Mouse (Mus musculus): ENCODE data around the gene Ajap1.

The Ajap1 gene

DNA sequence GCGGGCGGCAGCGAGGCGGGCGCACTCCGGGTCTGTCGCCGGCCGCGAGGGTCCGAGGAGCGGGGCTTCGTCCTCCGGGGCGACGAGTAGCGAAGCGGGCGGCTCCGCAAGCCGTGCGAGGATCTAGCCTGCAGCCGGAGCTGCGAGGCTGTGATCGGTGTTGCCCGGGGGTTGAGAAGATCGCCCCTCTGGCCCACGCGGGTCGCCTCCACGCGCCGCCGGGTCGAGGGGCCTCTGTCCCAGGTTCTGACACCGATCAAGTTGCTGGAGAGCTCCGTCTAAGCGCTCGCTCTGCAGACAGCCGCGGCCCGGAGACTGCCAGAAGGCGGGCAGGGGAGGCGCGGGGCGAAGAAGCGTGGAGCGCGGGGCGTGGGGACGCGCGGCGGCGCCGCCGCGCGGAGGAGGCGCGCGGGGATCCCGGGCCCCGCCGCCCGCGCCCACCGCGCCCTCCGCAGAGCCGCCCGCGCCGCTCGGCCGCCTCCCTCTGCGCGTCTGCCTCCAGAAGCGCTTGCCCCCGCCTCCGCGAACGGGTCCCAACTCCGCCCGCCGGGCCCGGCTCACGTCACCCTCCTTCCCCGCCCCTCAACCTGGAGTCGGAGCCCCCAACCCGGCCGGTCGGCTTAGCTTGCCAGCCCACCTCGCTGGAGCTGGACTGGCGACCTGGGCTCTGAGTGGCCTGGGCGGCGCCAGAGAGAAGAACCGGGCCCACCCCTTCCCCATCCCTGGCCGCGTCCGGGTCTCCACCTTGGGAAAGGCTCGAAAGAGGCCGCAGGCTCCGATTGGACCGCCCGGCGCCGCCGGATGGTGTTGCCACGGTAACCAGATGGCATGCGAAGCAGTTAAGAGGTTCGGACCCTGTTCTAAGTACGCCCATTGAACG lies at the start of gene Ajap1:
Gene Ajap1 (minus strand): TSS at position 353 of the 880 bp plus-strand sequence.
- in situ Hi-C loops (cut with MboI; ENCODE audit: low pct_unique_long_range_greater_than_20kb in 1 of 2, low sequenced_read_pairs in 2 of 2, unreplicated experiment in 1 of 2), result no loop called here

DNA sequence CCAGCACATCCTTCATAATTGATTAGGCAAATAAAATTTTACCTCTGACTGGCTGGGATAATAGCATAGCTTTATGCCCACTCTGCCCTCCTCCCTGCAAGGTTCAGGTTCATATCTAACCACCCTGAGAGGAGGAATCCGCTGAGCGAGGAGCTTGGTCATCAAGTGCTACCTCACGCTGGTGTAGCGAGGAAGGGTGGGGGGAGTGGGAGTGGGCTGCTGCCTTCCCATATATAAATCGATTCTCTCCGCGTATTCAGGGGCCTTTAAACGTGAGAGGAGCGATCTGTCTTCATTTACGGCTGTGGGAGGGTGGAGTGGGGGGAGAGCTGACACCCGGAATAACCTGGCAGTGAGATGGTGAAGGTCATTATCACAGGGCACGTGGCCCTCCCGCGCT lies 47.9 kb upstream of the Ajap1 start:
- in situ Hi-C loops (cut with MboI; ENCODE audit: low pct_unique_long_range_greater_than_20kb in 1 of 2, low sequenced_read_pairs in 2 of 2, unreplicated experiment in 1 of 2), result no loop called here

GRCm38 (mm10) chr4:153521601-153522000 lies 39.0 kb upstream of the Ajap1 start:
- in situ Hi-C loops (cut with MboI; ENCODE audit: low pct_unique_long_range_greater_than_20kb in 1 of 2, low sequenced_read_pairs in 2 of 2, unreplicated experiment in 1 of 2), result no loop called here

- in situ Hi-C loops (cut with MboI; ENCODE audit: low pct_unique_long_range_greater_than_20kb in 1 of 2, low sequenced_read_pairs in 2 of 2, unreplicated experiment in 1 of 2), result no loop called here
Observed at GRCm38 (mm10) chr4:153519888-153520287, 37.3 kb upstream of the Ajap1 start.

DNA sequence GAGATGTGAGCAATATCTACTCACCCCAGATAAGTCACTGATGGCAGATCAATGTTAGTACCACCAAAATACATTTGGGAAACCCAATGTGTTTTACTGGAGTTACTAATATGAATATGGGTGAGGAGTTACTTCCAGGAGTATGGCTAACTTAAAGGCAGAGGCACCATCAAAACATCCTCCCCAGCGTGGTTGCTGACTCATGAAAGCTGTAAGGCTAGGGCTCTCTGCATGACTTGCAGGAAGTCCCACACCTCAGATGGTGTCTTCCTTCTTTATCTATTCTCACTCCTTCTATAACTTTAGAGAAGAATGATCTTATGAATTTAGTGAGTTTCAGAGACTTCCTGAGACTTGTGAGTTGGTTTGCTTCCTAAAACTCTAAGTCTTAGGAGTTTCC lies 36.7 kb upstream of the Ajap1 start:
- in situ Hi-C loops (cut with MboI; ENCODE audit: low pct_unique_long_range_greater_than_20kb in 1 of 2, low sequenced_read_pairs in 2 of 2, unreplicated experiment in 1 of 2), result no loop called here

- in situ Hi-C loops (cut with MboI; ENCODE audit: low pct_unique_long_range_greater_than_20kb in 1 of 2, low sequenced_read_pairs in 2 of 2, unreplicated experiment in 1 of 2), result no loop called here
Observed at GRCm38 (mm10) chr4:153515786-153516185, 33.2 kb upstream of the Ajap1 start.

DNA sequence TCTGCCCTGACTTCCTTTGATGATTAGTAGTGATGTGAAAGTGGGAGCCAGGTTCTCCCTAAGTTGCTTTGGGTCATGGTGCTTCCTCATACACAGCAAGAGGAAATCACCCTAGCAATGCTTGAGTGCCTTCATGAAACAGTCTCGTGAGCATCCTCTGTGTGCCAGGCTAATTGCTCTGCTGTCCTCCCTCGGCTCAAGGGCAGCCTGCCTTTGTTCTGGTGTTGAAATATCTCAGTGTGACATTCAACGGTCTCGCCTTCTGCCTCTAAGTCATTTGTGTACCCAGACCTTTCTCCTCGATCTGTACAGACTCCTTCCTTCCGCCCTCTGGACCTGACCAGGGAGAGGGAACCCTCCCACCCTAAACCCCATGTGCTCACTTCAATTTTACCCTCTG lies 31.5 kb upstream of the Ajap1 start:
- in situ Hi-C loops (cut with MboI; ENCODE audit: low pct_unique_long_range_greater_than_20kb in 1 of 2, low sequenced_read_pairs in 2 of 2, unreplicated experiment in 1 of 2), result no loop called here

DNA sequence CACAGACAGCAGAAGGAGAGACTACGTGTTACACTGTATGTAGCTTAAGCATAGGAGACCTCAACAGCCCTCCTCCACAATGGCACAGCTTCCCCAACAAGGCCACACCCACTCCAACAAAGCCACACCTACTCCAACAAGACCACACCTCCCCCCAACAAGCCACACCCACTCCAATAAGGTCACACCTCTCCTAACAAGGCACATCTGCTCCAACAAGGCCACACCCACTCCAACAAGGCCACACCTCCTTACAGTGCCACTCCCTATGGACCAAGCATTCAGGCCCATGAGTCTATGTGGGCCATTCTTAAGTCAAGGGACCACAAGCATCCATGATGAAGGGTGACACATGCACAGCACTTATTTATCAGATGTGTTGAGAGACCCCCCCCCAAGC lies 28.9 kb upstream of the Ajap1 start:
- in situ Hi-C loops (cut with MboI; ENCODE audit: low pct_unique_long_range_greater_than_20kb in 1 of 2, low sequenced_read_pairs in 2 of 2, unreplicated experiment in 1 of 2), result no loop called here

DNA sequence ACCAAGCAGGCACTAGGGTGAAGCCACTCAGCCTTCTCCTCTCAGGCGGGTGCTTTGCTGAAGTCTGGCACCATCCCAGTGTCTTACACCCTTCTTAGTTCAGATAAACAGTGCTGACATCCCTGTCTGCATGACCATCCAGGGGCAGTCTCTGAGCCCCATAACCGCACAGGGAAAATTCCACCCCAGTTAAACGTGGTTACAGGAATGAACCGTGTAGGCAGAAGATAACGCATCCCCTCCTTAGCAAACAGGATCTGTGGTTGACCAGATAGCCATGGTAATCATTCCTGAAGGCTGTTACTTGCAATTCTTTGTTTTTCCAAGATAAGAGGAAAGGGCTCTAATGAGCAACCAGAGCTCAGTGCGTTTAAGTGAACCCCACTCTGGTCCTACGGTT lies 19.3 kb upstream of the Ajap1 start:
- in situ Hi-C loops (cut with MboI; ENCODE audit: low pct_unique_long_range_greater_than_20kb in 1 of 2, low sequenced_read_pairs in 2 of 2, unreplicated experiment in 1 of 2), result no loop called here

- in situ Hi-C loops (cut with MboI; ENCODE audit: low pct_unique_long_range_greater_than_20kb in 1 of 2, low sequenced_read_pairs in 2 of 2, unreplicated experiment in 1 of 2), result no loop called here
Observed at GRCm38 (mm10) chr4:153492444-153492843, 9.8 kb upstream of the Ajap1 start.

- in situ Hi-C loops (cut with MboI; ENCODE audit: low pct_unique_long_range_greater_than_20kb in 1 of 2, low sequenced_read_pairs in 2 of 2, unreplicated experiment in 1 of 2), result no loop called here
Observed at GRCm38 (mm10) chr4:153489116-153489515, 6.5 kb upstream of the Ajap1 start.

- in situ Hi-C loops (cut with MboI; ENCODE audit: low pct_unique_long_range_greater_than_20kb in 1 of 2, low sequenced_read_pairs in 2 of 2, unreplicated experiment in 1 of 2), result no loop called here
Observed at GRCm38 (mm10) chr4:153485913-153486312, 3.3 kb upstream of the Ajap1 start.

DNA sequence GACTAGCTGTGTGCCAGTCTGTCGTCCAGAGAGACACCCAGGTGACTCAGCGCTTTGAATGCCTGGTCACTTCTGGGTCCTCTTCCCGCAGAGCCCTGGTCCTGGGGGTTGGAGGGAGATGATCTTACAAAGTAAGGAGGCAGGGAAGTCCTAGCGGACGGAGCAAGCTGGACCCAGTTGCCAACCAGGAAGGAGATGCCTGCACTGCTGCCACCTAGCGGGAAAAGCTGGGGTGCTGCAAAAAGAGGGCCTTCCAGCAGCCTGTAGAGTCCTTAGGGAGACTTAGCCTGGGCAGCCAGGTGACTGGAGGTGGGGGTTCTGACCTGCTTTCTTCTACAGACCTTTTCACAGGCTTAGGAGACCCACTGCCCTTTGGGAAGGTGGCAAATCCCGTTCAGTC lies 1.8 kb upstream of the Ajap1 start:
- in situ Hi-C loops (cut with MboI; ENCODE audit: low pct_unique_long_range_greater_than_20kb in 1 of 2, low sequenced_read_pairs in 2 of 2, unreplicated experiment in 1 of 2), result no loop called here

DNA sequence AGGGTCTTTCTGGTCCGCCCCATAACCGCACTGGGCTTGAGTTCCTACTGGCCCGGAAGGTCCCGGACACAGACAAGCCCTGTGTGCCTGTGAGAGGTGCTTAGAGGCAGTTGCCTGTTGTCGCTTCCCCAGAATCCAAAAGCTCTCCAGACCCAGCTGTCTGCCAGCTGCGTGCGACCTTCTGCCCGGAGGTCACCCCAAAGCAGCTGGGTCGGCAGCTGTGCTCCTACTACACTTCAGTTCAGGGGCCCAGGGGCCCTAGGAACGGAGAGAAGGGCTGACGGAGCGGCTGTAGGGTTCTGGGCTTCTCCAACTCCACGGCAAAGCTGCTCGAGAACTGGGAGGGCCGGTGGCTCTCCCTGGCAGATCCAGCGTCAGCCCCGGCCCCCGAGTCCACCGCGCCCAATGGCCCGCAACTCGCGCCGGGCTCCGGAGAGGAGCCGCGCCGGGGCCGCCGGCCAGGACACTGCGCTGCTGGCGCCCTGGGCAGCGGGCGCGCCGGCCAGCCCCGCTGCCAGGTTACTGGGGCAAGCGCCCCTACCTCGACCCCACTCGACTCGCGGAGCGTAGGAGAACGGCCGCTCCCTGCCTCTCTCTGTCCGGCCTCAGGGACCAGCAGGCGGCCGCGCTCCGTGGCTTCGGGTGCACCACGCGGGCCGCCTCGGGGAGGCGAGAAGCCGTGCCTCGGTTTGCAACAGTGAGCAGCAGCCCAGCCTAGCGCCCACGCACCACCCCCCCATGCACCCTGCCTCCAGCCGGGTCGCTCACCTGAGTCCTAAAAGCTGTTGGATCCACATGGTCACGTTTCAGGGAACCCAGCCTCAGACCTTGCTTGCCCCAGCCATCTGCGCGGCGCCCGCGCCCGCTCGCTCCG lies 1.0 kb downstream of the Ajap1 start:
- in situ Hi-C loops (cut with MboI; ENCODE audit: low pct_unique_long_range_greater_than_20kb in 1 of 2, low sequenced_read_pairs in 2 of 2, unreplicated experiment in 1 of 2), result no loop called here

DNA sequence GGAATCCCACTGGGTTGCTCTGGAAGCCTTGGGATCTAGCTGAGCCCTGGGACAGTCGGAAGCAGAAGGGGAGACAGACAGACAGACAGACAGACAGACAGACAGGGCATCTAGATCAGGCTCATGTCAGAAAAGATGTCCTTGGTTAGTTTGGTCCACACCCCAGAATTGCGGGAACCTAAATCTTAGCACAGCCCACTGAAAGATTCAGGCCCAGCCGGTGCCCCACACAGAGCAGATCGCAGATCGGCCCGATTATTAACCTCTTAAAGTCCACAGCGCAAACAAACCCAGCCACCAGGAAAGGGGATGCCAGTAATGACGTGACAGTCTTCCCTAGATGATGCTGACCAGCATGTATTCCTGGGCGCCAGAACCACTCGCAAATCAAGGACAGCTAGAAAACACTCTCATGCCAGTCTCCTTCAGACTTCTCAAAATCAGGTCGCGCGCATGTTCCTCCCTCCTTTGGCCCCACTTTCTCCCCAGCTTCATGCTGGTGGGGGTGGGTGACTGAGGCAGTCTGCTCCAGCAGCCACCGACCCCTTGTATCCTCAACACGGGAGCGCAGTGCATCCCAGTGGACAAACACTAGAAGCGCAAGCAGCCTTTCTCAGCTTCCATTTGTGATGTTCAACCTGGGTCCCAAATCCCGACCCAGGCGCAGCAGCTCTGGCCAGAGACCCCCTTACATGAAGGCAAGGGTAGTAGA lies 1.9 kb downstream of the Ajap1 start:
- in situ Hi-C loops (cut with MboI; ENCODE audit: low pct_unique_long_range_greater_than_20kb in 1 of 2, low sequenced_read_pairs in 2 of 2, unreplicated experiment in 1 of 2), result no loop called here

- in situ Hi-C loops (cut with MboI; ENCODE audit: low pct_unique_long_range_greater_than_20kb in 1 of 2, low sequenced_read_pairs in 2 of 2, unreplicated experiment in 1 of 2), result loop anchor here in 1 of 2 experiments (10.0 kb wide), 1 partner anchor 304 kb away; no protein-coding TSS in a partner anchor
Observed at GRCm38 (mm10) chr4:153479144-153479543, 3.5 kb downstream of the Ajap1 start.

- in situ Hi-C loops (cut with MboI; ENCODE audit: low pct_unique_long_range_greater_than_20kb in 1 of 2, low sequenced_read_pairs in 2 of 2, unreplicated experiment in 1 of 2), result loop anchor here in 1 of 2 experiments (10.0 kb wide), 1 partner anchor 299 kb away; no protein-coding TSS in a partner anchor
Observed at GRCm38 (mm10) chr4:153473480-153474252, 8.9 kb downstream of the Ajap1 start.

- in situ Hi-C loops (cut with MboI; ENCODE audit: low pct_unique_long_range_greater_than_20kb in 1 of 2, low sequenced_read_pairs in 2 of 2, unreplicated experiment in 1 of 2), result loop anchor here in 1 of 2 experiments (10.0 kb wide), 1 partner anchor 295 kb away; no protein-coding TSS in a partner anchor
Observed at GRCm38 (mm10) chr4:153469712-153470111, 12.9 kb downstream of the Ajap1 start.
